Mouse (Mus musculus) E14TG2a.4 (cell line): ENCODE results near the gene Olfr373.
"Not testable (repeated sequence)": the region's sequence is repeated elsewhere in the genome, so short reads cannot be mapped to it uniquely, and the experiment has no call there.

Source experiments
- H3K27me3 ChIP-seq: 2 replicates; pipeline ENCODE4 v1.6.1; 2014; ENCODE audit warnings: low read length, control low read depth; ENCODE audit not compliant: insufficient read depth
- H3K36me3 ChIP-seq: 2 replicates; pipeline ENCODE4 v1.6.1; 2014; ENCODE audit warnings: low read length, control low read depth; ENCODE audit not compliant: insufficient read depth
- H3K4me1 ChIP-seq: replicated peaks from 2 replicates; pipeline ENCODE4 v1.6.1; 2014; ENCODE audit warnings: low read depth, low read length, control low read depth
- H3K4me3 ChIP-seq: replicated peaks from 2 replicates; pipeline ENCODE4 v1.5.1; 2014; ENCODE audit warnings: mild to moderate bottlenecking, low read length
- H3K9me3 ChIP-seq: 2 replicates; pipeline ENCODE4 v1.6.1; 2014; ENCODE audit warnings: low read length, control low read depth
- CTCF ChIP-seq: conservative IDR thresholded peaks from 2 replicates; pipeline ENCODE4 v1.5.1; 2014; ENCODE audit warnings: low read length
- NANOG ChIP-seq: IDR thresholded peaks from 2 replicates; pipeline ENCODE4 v1.6.1; 2014; ENCODE audit warnings: borderline replicate concordance, low read length, mixed read lengths
- POU5F1 ChIP-seq: IDR thresholded peaks from 2 replicates; pipeline ENCODE4 v1.6.1; 2014; ENCODE audit warnings: low read length, borderline replicate concordance

The Olfr373 gene

GRCm38 (mm10) chr8:72105165-72105564, 22.2 kb downstream of the Olfr373 start:
- Histone ChIP-seq H3K36me3 (no peaks in the 10 kb centered on the region), H3K27me3 (peaks cover 10% of the 10 kb centered on the region), H3K4me1 (no peaks in the 10 kb centered on the region), H3K4me3 (no peak overlapping the region), H3K9me3 (peaks cover 3% of the 10 kb centered on the region; the same call in 1 of the 2 replicates)
- TF ChIP-seq POU5F1 = no peak
- TF ChIP-seq NANOG = no peak
- peak; percentile 75 for TF ChIP-seq CTCF

- no peak for TF ChIP-seq NANOG
- Histone ChIP-seq H3K4me1 (no peaks in the 10 kb centered on the region), H3K9me3 (peaks cover 3% of the 10 kb centered on the region; the same call in 1 of the 2 replicates), H3K36me3 (no peaks in the 10 kb centered on the region), H3K4me3 (no peak within 1 kb of the TSS), H3K27me3 (peaks cover 10% of the 10 kb centered on the region)
These were observed 23.8 kb downstream of the Olfr373 start, which contains the start of gene Olfr374 for GRCm38 (mm10) chr8:72106740-72107139. TSS of gene Olfr374 (plus strand) at chr8:72107040.

- no peak for TF ChIP-seq POU5F1
- no peak for TF ChIP-seq CTCF
- TF ChIP-seq NANOG = no peak
These were observed 27.9 kb downstream of the Olfr373 start for GRCm38 (mm10) chr8:72110876-72111275.

GRCm38 (mm10) chr8:72112486-72112885, 29.5 kb downstream of the Olfr373 start:
- no peaks in the 10 kb centered on the region for H3K27me3 ChIP-seq
- peak; percentile 44 for TF ChIP-seq CTCF
- no peak for TF ChIP-seq NANOG
- TF ChIP-seq POU5F1 = no peak
- H3K36me3 ChIP-seq = no peaks in the 10 kb centered on the region
- H3K4me3 ChIP-seq = no peak overlapping the region
- no peaks in the 10 kb centered on the region for H3K9me3 ChIP-seq
- H3K4me1 ChIP-seq = no peaks in the 10 kb centered on the region

More at GRCm38 (mm10) chr8:72110876-72111275, 27.9 kb downstream of the Olfr373 start:
- Histone ChIP-seq H3K4me1 (no peaks in the 10 kb centered on the region), H3K36me3 (no peaks in the 10 kb centered on the region), H3K9me3 (no peaks in the 10 kb centered on the region), H3K4me3 (no peak overlapping the region), H3K27me3 (peaks cover 8% of the 10 kb centered on the region)

GRCm38 (mm10) chr8:72115202-72115601, 32.2 kb downstream of the Olfr373 start:
- H3K27me3 ChIP-seq = no peaks in the 10 kb centered on the region
- TF ChIP-seq CTCF (no peak), NANOG (peak; percentile 65; the same call in 1 of the 2 replicates), POU5F1 (no peak)
- H3K36me3 ChIP-seq = no peaks in the 10 kb centered on the region
- no peaks in the 10 kb centered on the region for H3K9me3 ChIP-seq
- no peaks in the 10 kb centered on the region for H3K4me1 ChIP-seq
- H3K4me3 ChIP-seq = no peak overlapping the region

GRCm38 (mm10) chr8:72118616-72119015, 35.6 kb downstream of the Olfr373 start:
- H3K4me1 ChIP-seq = no peaks in the 10 kb centered on the region
- H3K36me3 ChIP-seq = no peaks in the 10 kb centered on the region
- H3K4me3 ChIP-seq = no peak overlapping the region
- H3K27me3 ChIP-seq = 0 out of 2 replicates have a peak, but pooled peaks cover 2% of the 10 kb centered on the region
- no peaks in the 10 kb centered on the region for H3K9me3 ChIP-seq
- TF ChIP-seq POU5F1 = no peak

- H3K36me3 ChIP-seq, H3K4me3 ChIP-seq, H3K27me3 ChIP-seq, H3K4me1 ChIP-seq: not testable (repeated sequence)
- H3K9me3 ChIP-seq = peaks cover 14% of the 10 kb centered on the region
These were observed 38.5 kb downstream of the Olfr373 start for GRCm38 (mm10) chr8:72121486-72121885.

- Histone ChIP-seq H3K4me3 (no peak overlapping the region), H3K4me1 (no peaks in the 10 kb centered on the region), H3K9me3 (peaks cover 19% of the 10 kb centered on the region), H3K27me3 (peaks cover 2% of the 10 kb centered on the region; the same call in 1 of the 2 replicates), H3K36me3 (no peaks in the 10 kb centered on the region)
- no peak for TF ChIP-seq NANOG
- no peak for TF ChIP-seq CTCF
- TF ChIP-seq POU5F1 = no peak
These were observed 39.0 kb downstream of the Olfr373 start for GRCm38 (mm10) chr8:72121997-72122396.

- no peaks in the 10 kb centered on the region for H3K4me1 ChIP-seq
- no peak for TF ChIP-seq POU5F1
- no peak for TF ChIP-seq NANOG
- TF ChIP-seq CTCF = no peak
- H3K36me3 ChIP-seq = no peaks in the 10 kb centered on the region
- H3K4me3 ChIP-seq = no peak overlapping the region
- H3K9me3 ChIP-seq = peaks cover 20% of the 10 kb centered on the region
- peaks cover 2% of the 10 kb centered on the region; the same call in 1 of the 2 replicates for H3K27me3 ChIP-seq
These were observed 44.9 kb downstream of the Olfr373 start for GRCm38 (mm10) chr8:72127834-72128233.
